Mouse (Mus musculus) midbrain, embryonic 16.5 days (tissue): Measurements from ENCODE around the gene Gpr176. TPM values are rescaled to one million over a fixed set of nuclear protein-coding genes. Genes with fewer than 3 reads are reported as not detected.

Experiments
- microRNA-seq: library from miRNA; unstranded; fragments of <30 nt; microRNA quantifications from one replicate; pipeline ENCODE4, GENCODE M21; 2017
- polyA plus RNA-seq: library from polyadenylated mRNA; unstranded; fragments of >200 nt; fragmentation: Nextera tagmentation; extraction: Ambion mirVana; gene quantifications from 2 replicates; pipeline ENCODE4 v1.2.1, GENCODE M21; 2015

Gpr176 gene
- polyA plus RNA-seq, 1 experiment from 2014 or later, result 7.7 TPM

Small RNA genes within 50 kb of the gene (microRNA-seq; reads per million reads assigned to microRNA genes)
- not detected for gene Gm22800

Other genes starting within 250 kb of the Gpr176 start
- gene Fsip1, start 116.5 kb downstream of the Gpr176 start, polyA plus RNA-seq, result 2.6 and 3.6 TPM in 2 replicates
- gene Eif2ak4, start 15.2 kb upstream of the Gpr176 start, polyA plus RNA-seq, result 8.4 and 9.3 TPM in 2 replicates
- gene Srp14, start 106.3 kb upstream of the Gpr176 start, polyA plus RNA-seq, result 306 and 312 TPM in 2 replicates
- gene Bmf, start 176.3 kb upstream of the Gpr176 start, polyA plus RNA-seq, result 1.2 and 2.0 TPM in 2 replicates
- 7.0 and 8.8 TPM in 2 replicates for gene Bub1b, start 224.8 kb upstream of the Gpr176 start, polyA plus RNA-seq